In the genomic region with DNA sequence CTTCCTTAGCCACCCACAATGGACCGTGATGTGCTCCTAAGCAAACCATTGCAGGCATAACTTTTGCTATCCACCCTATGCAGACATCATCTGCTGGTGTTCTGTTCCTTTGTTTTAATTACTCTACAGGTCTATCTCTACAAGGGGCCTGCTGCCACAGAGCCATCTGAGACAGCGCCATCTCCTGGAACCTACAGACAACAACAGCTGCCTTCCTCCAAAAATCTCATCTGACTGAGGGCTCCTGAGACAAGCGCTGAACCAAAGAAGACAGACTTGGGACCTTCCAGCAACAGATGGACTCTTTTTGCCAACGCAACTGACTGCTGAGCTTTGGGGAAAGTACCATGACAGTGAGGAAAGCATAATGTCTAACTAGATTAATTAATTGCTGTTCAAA, we compare ENCODE assay signal across 14 mouse cellular contexts. TPM values are rescaled to one million over a fixed set of nuclear protein-coding genes. Genes with fewer than 3 reads are reported as not detected.
"Had no signal": no experiment of that assay in that cellular context is flagged by ENCODE, and none has a peak within 500 bp of the region (broad histone marks: within the 10 kb centered on the region; RNA-seq: fewer than 3 reads in every experiment).

No protein-coding gene starts in this region.

RNA-seq across cellular contexts. Expression of gene Mettl7a3, which starts 6.6 kb away (rescaled TPM):
- total RNA-seq: layer of hippocampus, postnatal 10 days; megakaryocyte progenitor cell, adult 5-6 weeks; midbrain, postnatal 0 days had no signal
- polyA plus RNA-seq: intestine, embryonic 16.5 days; kidney, embryonic 14.5 days; liver, embryonic 15.5 days; lung, embryonic 15.5 days; midbrain, embryonic 13.5 days; midbrain, postnatal 0 days; stomach, embryonic 16.5 days had no signal

RNA-seq across cellular contexts. Expression of gene Methig1, which starts 24.9 kb away (rescaled TPM):
- total RNA-seq: layer of hippocampus, adult 18-20 months; layer of hippocampus, postnatal 10 days; left cerebral cortex, postnatal 36 days; megakaryocyte progenitor cell, adult 5-6 weeks; midbrain, postnatal 0 days had no signal
- polyA plus RNA-seq: intestine, embryonic 16.5 days; lung, embryonic 15.5 days; midbrain, embryonic 13.5 days; midbrain, postnatal 0 days; spleen, adult 2 months had no signal

RNA-seq across cellular contexts. Expression of gene Mettl7a2, which starts 24.9 kb away (rescaled TPM):
- total RNA-seq: megakaryocyte progenitor cell, adult 5-6 weeks; midbrain, postnatal 0 days had no signal
- polyA plus RNA-seq: intestine, embryonic 16.5 days; kidney, embryonic 14.5 days; limb, embryonic 12.5 days; liver, embryonic 15.5 days; lung, embryonic 15.5 days; midbrain, embryonic 13.5 days; midbrain, postnatal 0 days; neural tube, embryonic 14.5 days; spleen, adult 2 months; stomach, embryonic 16.5 days had no signal

RNA-seq across cellular contexts. Expression of gene Higd1c, which starts 36.3 kb away (rescaled TPM):
- total RNA-seq: layer of hippocampus, adult 18-20 months; layer of hippocampus, postnatal 10 days; left cerebral cortex, postnatal 36 days; megakaryocyte progenitor cell, adult 5-6 weeks; midbrain, postnatal 0 days had no signal
- polyA plus RNA-seq: intestine, embryonic 16.5 days; limb, embryonic 12.5 days; liver, embryonic 15.5 days; lung, embryonic 15.5 days; midbrain, embryonic 13.5 days; midbrain, postnatal 0 days; neural tube, embryonic 14.5 days; spleen, adult 2 months; stomach, embryonic 16.5 days had no signal
